Mouse (Mus musculus) R1 (cell line): ENCODE measurements around the gene Zfp575.
A peak's percentile ranks its signal among the peaks of the same experiment; 100 is the strongest.
"Not testable (repeated sequence)": the region's sequence is repeated elsewhere in the genome, so short reads cannot be mapped to it uniquely, and the experiment has no call there.

Experiments
- DNase-seq: peaks from one replicate; pipeline ENCODE4 v3.0.0-alpha.2; 2018; ENCODE audit warnings: low read depth, low spot score

Zfp575 gene

GRCm38 (mm10) chr7:24587330-24588105, at the start of gene Zfp575, which contains the start of gene Ethe1:
Zfp575 (minus strand) TSS chr7:24587641.
Ethe1 (plus strand) TSS chr7:24587543.
- peak; percentile 83 for DNase-seq

- DNase-seq: no peak
Observed at GRCm38 (mm10) chr7:24637046-24637445, 49.6 kb upstream of the Zfp575 start.

- DNase-seq: no peak
Observed at GRCm38 (mm10) chr7:24636264-24636663, 48.8 kb upstream of the Zfp575 start, which contains the start of gene Lypd3. Lypd3 (plus strand) TSS chr7:24636550.

- peak; percentile 65 for DNase-seq
Observed at GRCm38 (mm10) chr7:24630116-24630880, 42.9 kb upstream of the Zfp575 start.

DNA sequence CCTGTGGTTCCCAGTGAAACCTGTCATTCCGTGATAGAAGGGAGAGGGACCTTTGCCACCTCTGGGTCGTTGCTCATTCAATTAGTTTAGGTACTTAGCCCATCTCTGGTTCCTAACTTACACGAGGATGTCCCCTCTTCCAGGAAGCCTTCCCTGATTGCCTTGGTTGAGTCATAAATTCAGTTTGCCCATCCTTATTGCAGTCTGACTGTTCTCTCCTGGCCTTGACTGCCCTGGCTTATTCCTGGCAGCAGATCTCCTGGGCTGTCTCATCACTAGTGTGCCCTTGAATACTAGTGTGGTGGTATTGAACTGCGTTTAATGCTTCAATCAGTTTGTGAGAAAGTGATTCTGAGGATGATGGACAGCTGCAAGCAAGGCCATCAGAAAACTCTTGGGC, 42.2 kb upstream of the Zfp575 start:
- no peak for DNase-seq

- peak; percentile 92 for DNase-seq
Observed at GRCm38 (mm10) chr7:24628685-24629610, 41.5 kb upstream of the Zfp575 start.

DNA sequence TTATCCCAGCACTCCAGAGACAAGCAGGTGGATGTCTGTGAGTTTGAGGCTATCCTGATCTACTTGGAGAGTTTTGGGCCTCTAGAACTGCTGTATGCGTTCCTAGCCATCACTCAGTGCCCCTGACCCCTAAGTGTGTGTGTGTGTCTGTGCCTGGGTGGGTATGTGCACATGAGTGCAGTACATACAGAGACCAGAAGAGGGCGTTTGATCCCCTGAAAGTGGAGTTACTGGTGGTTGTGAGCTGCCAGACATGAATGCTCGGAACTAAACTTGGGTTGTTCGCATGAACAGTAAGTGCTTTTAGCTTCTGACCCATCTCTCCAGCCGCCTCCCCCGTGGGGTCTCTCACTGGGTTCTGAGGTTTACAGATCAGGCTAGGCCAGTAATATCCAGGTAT, 35.5 kb upstream of the Zfp575 start:
- peak; percentile 56 for DNase-seq

DNA sequence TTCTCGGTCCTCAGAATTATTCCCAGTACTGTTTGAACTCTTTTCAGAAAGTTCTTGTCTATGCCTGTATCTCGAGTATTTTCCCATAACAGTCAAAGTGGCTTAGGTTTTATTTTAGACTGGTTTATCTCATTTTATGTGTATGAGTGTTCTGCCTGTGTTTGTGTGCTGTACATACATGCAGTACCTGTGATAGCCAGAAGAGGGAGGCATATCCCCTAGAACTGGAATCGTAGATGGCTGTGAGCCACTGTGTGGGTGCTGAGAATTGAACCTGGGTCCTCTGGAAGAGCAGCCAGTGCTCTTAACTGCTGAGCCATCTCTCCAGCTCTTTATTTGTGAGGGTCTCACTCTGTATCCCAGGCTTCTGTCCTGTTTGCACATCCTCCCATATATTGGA, 33.8 kb upstream of the Zfp575 start:
- DNase-seq: peak; percentile 69

DNA sequence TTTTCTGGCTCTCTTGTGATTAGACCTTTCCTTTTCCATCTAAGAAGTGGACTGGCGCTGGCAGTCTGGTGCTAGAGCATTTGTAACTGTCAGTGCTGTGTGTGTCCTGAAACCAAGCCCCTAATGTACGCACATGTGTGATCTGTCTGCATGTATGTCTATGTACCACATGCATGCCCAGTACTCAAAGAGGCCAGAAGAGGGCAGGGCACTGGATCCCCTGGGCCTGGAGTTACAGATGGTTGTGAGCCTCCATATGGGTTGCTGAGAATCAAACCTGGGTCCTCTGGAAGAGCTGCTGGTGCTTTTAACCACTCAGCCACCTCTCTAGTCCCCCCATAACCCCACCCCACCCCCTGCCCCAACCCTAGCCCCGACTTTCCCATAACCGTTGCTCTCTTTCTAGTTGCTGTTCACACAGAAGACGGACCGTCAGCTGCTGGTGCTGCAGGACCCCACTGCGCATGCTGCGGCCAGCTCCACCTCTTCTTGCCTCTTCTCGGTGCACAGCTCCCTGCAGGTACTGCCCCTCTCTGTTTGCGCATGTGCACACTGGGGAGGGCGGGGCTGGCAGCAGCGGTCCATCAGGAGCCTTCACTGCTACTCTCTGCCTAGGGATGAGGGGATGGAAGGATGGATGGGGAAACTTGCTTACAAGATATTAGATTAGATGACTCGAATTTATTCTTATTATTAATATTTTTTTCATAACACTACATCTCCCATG, 32.4 kb upstream of the Zfp575 start:
- peak; percentile 93 for DNase-seq

DNA sequence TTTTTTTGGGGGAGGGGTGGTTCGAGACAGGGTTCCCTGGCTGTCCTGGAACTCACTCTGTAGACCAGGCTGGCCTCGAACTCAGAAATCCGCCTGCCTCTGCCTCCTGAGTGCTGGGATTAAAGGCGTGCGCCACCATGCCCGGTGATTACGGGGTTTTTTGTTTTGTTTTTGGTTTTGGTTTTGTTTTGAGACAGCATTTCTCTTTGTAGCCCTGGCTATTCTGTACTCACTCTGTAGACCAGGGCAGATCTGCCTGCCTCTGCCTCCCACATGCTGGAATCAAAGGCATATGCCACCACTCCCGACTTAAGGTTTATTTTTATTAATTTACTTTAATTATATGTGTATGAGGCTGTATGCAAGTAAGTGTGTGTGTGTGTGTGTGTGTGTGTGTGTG, 30.9 kb upstream of the Zfp575 start:
- DNase-seq: not testable (repeated sequence)

GRCm38 (mm10) chr7:24617763-24618162, 30.3 kb upstream of the Zfp575 start:
- no peak for DNase-seq

DNA sequence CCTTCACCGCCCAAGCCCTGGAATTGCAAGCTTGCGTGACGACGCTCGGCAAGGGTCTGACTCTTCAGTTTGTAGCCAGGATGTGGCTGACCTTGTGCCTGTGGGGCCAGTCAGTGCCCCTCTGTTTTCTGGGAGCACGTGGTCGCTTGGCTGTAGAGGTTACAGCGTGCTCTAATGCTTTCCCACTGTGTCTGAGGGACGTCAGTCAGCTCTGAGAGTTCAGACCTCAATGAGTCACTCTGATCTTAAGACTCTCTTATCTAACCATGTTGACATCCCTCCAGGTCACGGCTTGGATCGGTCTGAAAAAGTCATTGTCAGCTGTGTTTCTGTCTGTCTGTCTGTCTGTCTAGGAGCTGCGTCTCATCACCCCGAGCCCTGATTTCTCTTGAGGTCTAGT, 27.4 kb upstream of the Zfp575 start:
- DNase-seq: no peak

- peak; percentile 68 for DNase-seq
Observed at GRCm38 (mm10) chr7:24612308-24612910, 25.0 kb upstream of the Zfp575 start.

- no peak for DNase-seq
Observed at GRCm38 (mm10) chr7:24611709-24612108, 24.3 kb upstream of the Zfp575 start.

GRCm38 (mm10) chr7:24610879-24611494, 23.5 kb upstream of the Zfp575 start:
- peak; percentile 80 for DNase-seq

- DNase-seq: no peak
Observed at GRCm38 (mm10) chr7:24610144-24610878, 22.9 kb upstream of the Zfp575 start, which contains the start of gene Phldb3. Phldb3 (plus strand) TSS chr7:24610763.

DNA sequence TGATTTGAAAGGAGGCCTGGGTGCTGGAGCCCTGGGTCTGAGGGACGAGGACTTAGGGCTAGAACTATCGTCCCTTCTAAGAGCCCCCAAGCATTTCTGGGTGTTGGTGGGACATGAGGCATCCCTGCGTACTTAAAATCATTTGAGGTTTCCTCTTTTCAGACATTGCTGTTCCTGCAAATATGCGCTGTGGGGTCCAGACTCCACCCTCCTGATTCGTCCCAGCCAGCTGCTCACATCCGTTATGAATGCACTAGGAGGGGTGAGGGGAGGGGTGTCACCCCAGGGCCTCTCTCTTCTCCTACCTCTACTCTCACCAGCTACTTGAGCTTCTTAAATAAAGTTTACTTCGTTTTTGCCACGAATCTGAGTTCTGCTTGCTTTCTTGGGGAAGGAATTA, 21.1 kb upstream of the Zfp575 start:
- DNase-seq: no peak

DNA sequence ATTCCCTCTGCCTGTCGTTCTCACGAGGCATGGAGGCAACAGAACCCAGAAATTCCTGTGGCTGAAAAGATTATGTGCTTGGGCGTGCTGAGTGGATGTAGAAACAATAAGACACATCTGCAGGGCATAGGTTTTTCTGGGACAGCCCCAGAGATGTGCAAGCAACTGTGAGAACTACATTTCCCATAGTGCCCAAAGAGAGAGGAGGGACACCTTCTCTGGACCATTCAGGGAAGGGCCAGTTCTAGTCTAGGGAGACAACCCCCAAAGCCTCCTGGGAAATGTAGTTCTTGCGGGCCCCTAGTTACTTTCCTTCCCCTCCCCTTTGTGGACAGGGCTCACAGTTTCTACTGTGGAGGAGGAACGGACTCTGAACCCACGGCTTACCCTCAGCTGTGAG, 20.6 kb upstream of the Zfp575 start:
- DNase-seq: peak; percentile 88

DNA sequence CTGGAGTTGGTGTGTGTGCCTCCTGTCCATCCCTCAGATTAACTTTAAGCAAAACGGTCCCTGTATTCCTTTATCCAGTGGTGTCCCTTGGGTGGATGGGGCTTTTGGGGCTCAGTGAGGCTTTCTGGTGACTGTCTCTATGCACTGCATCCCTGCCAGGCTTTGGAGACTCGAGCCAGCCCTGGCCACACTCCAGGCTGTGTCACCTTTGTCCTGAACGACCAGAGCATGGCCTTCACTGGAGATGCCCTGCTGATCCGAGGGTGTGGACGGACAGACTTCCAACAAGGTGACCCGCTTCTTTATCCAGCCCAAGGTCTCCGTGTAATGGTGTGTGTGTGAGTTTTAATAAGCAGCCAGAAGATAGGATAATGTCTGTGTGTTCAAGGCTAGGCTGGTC, 18.6 kb upstream of the Zfp575 start:
- no peak for DNase-seq
